Mouse (Mus musculus): ENCODE measurements around the gene Washc2. TPM values are rescaled to one million over a fixed set of nuclear protein-coding genes. Genes with fewer than 3 reads are reported as not detected.

The Washc2 gene
- polyA plus RNA-seq, 1 experiment, result 42.1 TPM

- Histone ChIP-seq H3K27me3 (ENCODE audit: control insufficient read depth, insufficient read depth, low read length) (no peaks in the 10 kb centered on the region), H3K27ac (ENCODE audit: insufficient read depth, low read depth, low read length) (no peak overlapping the region), H3K36me3 (ENCODE audit: control insufficient read depth, insufficient read depth, low read length) (no peaks in the 10 kb centered on the region), H3K4me1 (ENCODE audit: control insufficient read depth, insufficient read depth, insufficient read length, low read length) (no peaks in the 10 kb centered on the region), H3K4me3 (ENCODE audit: low read depth, low read length) (no peak overlapping the region)
- 74% methylated on average over 5 of the region's 5 CpGs for WGBS
- no peak for TF ChIP-seq CTCF (IDR thresholded peaks at IDR 0.05; ENCODE audit: extremely low read depth, insufficient read length, insufficient replicate concordance, low read depth, low read length)
- TF ChIP-seq POLR2A (IDR thresholded peaks at IDR 0.05; ENCODE audit: low read depth, low read length), result no peak
Measured at GRCm38 (mm10) chr6:116278679-116279317, 71.0 kb downstream of the Washc2 start.

GRCm38 (mm10) chr6:116281014-116281413 is 73.2 kb downstream of the Washc2 start:
- H3K36me3 ChIP-seq (ENCODE audit: control insufficient read depth, insufficient read depth, low read length), result no peaks in the 10 kb centered on the region
- no peak overlapping the region for H3K4me3 ChIP-seq (ENCODE audit: low read depth, low read length)
- H3K27me3 ChIP-seq (ENCODE audit: control insufficient read depth, insufficient read depth, low read length), result no peaks in the 10 kb centered on the region
- WGBS, result 94% methylated on average over 13 of the region's 13 CpGs
- no peak overlapping the region for H3K27ac ChIP-seq (ENCODE audit: insufficient read depth, low read depth, low read length)
- peaks cover 2% of the 10 kb centered on the region; the same call in 1 of the 2 replicates for H3K4me1 ChIP-seq (ENCODE audit: control insufficient read depth, insufficient read depth, insufficient read length, low read length)
- TF ChIP-seq CTCF (IDR thresholded peaks at IDR 0.05; ENCODE audit: extremely low read depth, insufficient read length, insufficient replicate concordance, low read depth, low read length) (no peak), POLR2A (IDR thresholded peaks at IDR 0.05; ENCODE audit: low read depth, low read length) (no peak)

GRCm38 (mm10) chr6:116282546-116282945 is 74.7 kb downstream of the Washc2 start:
- Histone ChIP-seq H3K4me1 (ENCODE audit: control insufficient read depth, insufficient read depth, insufficient read length, low read length) (peaks cover 5% of the 10 kb centered on the region; the same call in 1 of the 2 replicates), H3K4me3 (ENCODE audit: low read depth, low read length) (no peak overlapping the region), H3K27me3 (ENCODE audit: control insufficient read depth, insufficient read depth, low read length) (no peaks in the 10 kb centered on the region), H3K27ac (ENCODE audit: insufficient read depth, low read depth, low read length) (no peak overlapping the region), H3K36me3 (ENCODE audit: control insufficient read depth, insufficient read depth, low read length) (no peaks in the 10 kb centered on the region)
- WGBS, result 49% methylated on average over 4 of the region's 4 CpGs
- TF ChIP-seq CTCF (IDR thresholded peaks at IDR 0.05; ENCODE audit: extremely low read depth, insufficient read length, insufficient replicate concordance, low read depth, low read length) (peak; percentile 45; the same call in 1 of the 2 replicates), POLR2A (IDR thresholded peaks at IDR 0.05; ENCODE audit: low read depth, low read length) (no peak)

- Histone ChIP-seq H3K27me3 (ENCODE audit: control insufficient read depth, insufficient read depth, low read length) (no peaks in the 10 kb centered on the region), H3K4me1 (ENCODE audit: control insufficient read depth, insufficient read depth, insufficient read length, low read length) (peaks cover 5% of the 10 kb centered on the region; the same call in 1 of the 2 replicates), H3K4me3 (ENCODE audit: low read depth, low read length) (no peak overlapping the region), H3K27ac (ENCODE audit: insufficient read depth, low read depth, low read length) (no peak overlapping the region), H3K36me3 (ENCODE audit: control insufficient read depth, insufficient read depth, low read length) (no peaks in the 10 kb centered on the region)
- 91% methylated on average over 3 of the region's 3 CpGs for WGBS
- TF ChIP-seq CTCF (IDR thresholded peaks at IDR 0.05; ENCODE audit: extremely low read depth, insufficient read length, insufficient replicate concordance, low read depth, low read length) (no peak), POLR2A (IDR thresholded peaks at IDR 0.05; ENCODE audit: low read depth, low read length) (no peak)
Measured at GRCm38 (mm10) chr6:116283280-116283679, 75.4 kb downstream of the Washc2 start.

GRCm38 (mm10) chr6:116286321-116286720 is 78.5 kb downstream of the Washc2 start:
- Histone ChIP-seq H3K4me3 (ENCODE audit: low read depth, low read length) (no peak overlapping the region), H3K27me3 (ENCODE audit: control insufficient read depth, insufficient read depth, low read length) (no peaks in the 10 kb centered on the region), H3K27ac (ENCODE audit: insufficient read depth, low read depth, low read length) (peak overlapping the region; percentile 60), H3K4me1 (ENCODE audit: control insufficient read depth, insufficient read depth, insufficient read length, low read length) (peaks cover 5% of the 10 kb centered on the region; the same call in 1 of the 2 replicates), H3K36me3 (ENCODE audit: control insufficient read depth, insufficient read depth, low read length) (no peaks in the 10 kb centered on the region)
- WGBS, result 49% methylated on average over 4 of the region's 4 CpGs
- TF ChIP-seq CTCF (IDR thresholded peaks at IDR 0.05; ENCODE audit: extremely low read depth, insufficient read length, insufficient replicate concordance, low read depth, low read length) (no peak), POLR2A (IDR thresholded peaks at IDR 0.05; ENCODE audit: low read depth, low read length) (no peak)

- WGBS, result 36% methylated on average over 5 of the region's 5 CpGs
- H3K27ac ChIP-seq (ENCODE audit: insufficient read depth, low read depth, low read length), result peak overlapping the region; percentile 74
- TF ChIP-seq POLR2A (IDR thresholded peaks at IDR 0.05; ENCODE audit: low read depth, low read length) (no peak), CTCF (IDR thresholded peaks at IDR 0.05; ENCODE audit: extremely low read depth, insufficient read length, insufficient replicate concordance, low read depth, low read length) (no peak)
Measured at GRCm38 (mm10) chr6:116286870-116287575, 79.2 kb downstream of the Washc2 start.

GRCm38 (mm10) chr6:116311411-116311810 is 103.6 kb downstream of the Washc2 start:
- Histone ChIP-seq H3K4me3 (ENCODE audit: low read depth, low read length) (no peak overlapping the region), H3K4me1 (ENCODE audit: control insufficient read depth, insufficient read depth, insufficient read length, low read length) (no peaks in the 10 kb centered on the region), H3K27ac (ENCODE audit: insufficient read depth, low read depth, low read length) (no peak overlapping the region), H3K36me3 (ENCODE audit: control insufficient read depth, insufficient read depth, low read length) (no peaks in the 10 kb centered on the region), H3K27me3 (ENCODE audit: control insufficient read depth, insufficient read depth, low read length) (no peaks in the 10 kb centered on the region)
- TF ChIP-seq POLR2A (IDR thresholded peaks at IDR 0.05; ENCODE audit: low read depth, low read length) (no peak), CTCF (IDR thresholded peaks at IDR 0.05; ENCODE audit: extremely low read depth, insufficient read length, insufficient replicate concordance, low read depth, low read length) (no peak)
- WGBS, result 61% methylated on average over 2 of the region's 2 CpGs

More at GRCm38 (mm10) chr6:116286870-116287575, 79.2 kb downstream of the Washc2 start:
- Histone ChIP-seq H3K4me1 (ENCODE audit: control insufficient read depth, insufficient read depth, insufficient read length, low read length) (peaks cover 5% of the 10 kb centered on the region; the same call in 1 of the 2 replicates), H3K27me3 (ENCODE audit: control insufficient read depth, insufficient read depth, low read length) (no peaks in the 10 kb centered on the region), H3K4me3 (ENCODE audit: low read depth, low read length) (no peak overlapping the region), H3K36me3 (ENCODE audit: control insufficient read depth, insufficient read depth, low read length) (no peaks in the 10 kb centered on the region)

Other genes starting within 250 kb of the Washc2 start
- gene Plxnd1, start 213.0 kb upstream of the Washc2 start, polyA plus RNA-seq (2012; rRNA removed), result 26.2 TPM in 2 replicates
- 4.0 and 11.7 TPM in 2 replicates for gene Tmcc1, start 14.6 kb upstream of the Washc2 start, polyA plus RNA-seq (2012; rRNA removed)
- gene Zfand4, start 56.2 kb downstream of the Washc2 start, polyA plus RNA-seq (2012; rRNA removed), result 0.05 and 0.06 TPM in 2 replicates
- 39.1 and 65.1 TPM in 2 replicates for gene March8, start 130.0 kb downstream of the Washc2 start, polyA plus RNA-seq (2012; rRNA removed)

Data from small intestine, adult 2 months (tissue).